Mouse (Mus musculus) naive thymus-derived CD4-positive, alpha-beta T cell, adult 5 months (primary cell): ENCODE measurements around the gene Kpna7. TPM values are rescaled to one million over a fixed set of nuclear protein-coding genes. Genes with fewer than 3 reads are reported as not detected.

Experiments used
- polyA plus RNA-seq: library from polyadenylated mRNA; unstranded; fragments of 100-300 nt; shearing (Covaris generic); gene quantifications from one replicate; pipeline ENCODE4 v1.2.1, GENCODE M21; 2017

Gene Kpna7
- polyA plus RNA-seq, result 0.53 TPM

DNA sequence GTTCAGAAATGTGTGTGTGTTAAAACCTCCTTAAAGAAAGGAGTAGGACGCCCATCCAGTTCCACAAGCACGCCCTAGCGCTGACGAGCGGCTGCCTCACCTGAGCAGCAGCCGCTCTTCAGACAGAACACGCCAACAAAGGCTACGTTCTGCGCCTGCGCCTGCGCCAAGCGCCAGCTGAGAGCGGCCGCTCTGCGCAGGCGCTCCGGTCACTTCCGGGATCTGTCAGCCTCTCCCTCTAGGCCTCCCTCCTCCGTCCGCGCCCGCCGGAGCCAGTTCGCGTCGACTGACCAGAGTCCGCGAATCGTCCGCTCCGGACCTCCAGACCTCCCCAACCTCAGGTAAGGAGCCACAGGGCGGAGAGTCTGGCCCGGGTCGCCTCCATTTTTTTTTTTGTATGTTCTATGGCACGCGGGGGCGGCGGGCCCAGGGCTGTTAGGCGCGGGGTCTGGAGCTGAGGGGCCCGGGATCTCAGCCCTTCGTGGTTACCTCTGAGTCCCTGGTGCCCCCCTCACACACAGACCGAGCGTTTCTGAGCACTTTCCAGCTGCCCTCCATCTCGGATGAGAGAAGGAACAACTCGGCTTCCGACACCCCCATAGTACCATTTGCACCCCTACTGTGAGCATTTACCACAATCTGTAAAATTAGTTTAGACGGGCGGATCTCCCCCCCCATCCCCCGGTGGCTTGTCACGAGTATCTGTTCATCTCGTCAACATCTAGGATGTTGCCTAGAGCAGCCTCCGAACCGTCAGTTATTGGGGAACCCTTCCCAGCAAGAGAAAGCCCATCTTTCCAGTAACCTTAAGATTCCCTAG is at the start of gene Kpna7, which contains the start of gene Arpc1a:
TSS of gene Kpna7 (minus strand) at position 399 of the 820 bp plus-strand sequence.
TSS of gene Arpc1a (plus strand) at position 199 of the 820 bp plus-strand sequence.

DNA sequence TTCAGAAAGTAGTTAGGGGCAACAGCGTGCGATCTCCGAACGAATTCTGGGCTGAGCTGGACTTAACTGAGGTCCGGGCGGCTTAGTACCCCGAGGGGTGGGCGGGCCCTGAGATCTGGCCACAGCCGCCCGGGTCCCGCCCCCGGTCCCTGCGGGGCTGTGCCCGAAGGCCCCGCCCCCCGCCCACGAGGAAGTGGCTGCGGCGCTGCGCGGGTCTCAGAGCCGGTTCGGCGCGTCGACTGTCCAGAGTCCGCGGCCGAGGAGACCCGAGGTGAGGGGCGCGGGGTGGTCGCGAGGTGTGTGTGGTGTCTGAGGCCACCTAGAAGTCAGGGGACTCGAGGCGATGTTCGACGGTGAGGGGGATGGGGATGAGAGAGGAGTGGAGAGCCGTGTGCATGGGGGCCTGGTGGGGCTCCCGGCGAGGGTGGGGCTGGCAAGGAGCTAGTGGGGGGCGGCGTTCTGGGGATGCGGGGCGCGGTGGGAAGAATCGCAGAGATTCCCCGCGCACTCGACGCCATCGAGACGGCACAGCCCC is 30.3 kb upstream of the Kpna7 start, which contains the start of gene Arpc1b:
TSS of gene Arpc1b (plus strand) at position 145 of the 535 bp plus-strand sequence.

DNA sequence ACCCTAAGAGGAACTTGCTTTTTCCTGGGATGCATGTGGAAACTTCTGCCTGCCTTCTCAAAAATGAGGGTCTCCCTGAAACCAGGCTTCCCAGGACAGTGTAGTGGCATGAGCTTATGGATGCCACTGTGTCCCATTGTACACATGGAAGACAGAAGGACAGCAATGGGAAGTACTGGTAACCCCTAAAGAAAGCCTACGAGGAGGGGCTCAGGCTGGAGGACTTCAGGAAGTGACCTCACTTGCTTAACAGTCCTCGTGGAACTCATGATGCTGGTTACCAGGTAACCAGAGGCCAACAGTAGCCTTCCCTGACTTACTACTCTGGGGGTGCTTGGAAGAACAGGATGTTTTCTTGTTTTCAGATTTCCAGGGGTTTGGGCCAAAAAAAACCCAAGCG is 41.1 kb downstream of the Kpna7 start, which contains the start of gene 1700018F24Rik:
TSS of gene 1700018F24Rik (plus strand) at position 301 of the 400 bp plus-strand sequence.

DNA sequence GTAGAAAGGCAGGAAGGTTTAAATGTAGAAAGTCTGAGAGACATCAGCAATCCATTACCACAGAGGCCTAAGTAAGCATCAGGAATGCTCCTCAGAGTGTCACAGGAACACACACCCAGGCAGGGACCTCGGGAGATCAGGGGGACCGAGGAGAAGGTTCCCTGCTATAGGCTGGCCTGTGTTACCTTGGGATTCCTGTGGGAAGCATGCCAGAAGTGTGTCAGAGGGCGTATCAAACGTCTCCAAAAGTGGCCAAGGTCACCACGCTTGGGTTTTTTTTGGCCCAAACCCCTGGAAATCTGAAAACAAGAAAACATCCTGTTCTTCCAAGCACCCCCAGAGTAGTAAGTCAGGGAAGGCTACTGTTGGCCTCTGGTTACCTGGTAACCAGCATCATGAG is 51.4 kb downstream of the Kpna7 start, which contains the start of gene Gm4871:
TSS of gene Gm4871 (minus strand) at position 364 of the 400 bp plus-strand sequence.

DNA sequence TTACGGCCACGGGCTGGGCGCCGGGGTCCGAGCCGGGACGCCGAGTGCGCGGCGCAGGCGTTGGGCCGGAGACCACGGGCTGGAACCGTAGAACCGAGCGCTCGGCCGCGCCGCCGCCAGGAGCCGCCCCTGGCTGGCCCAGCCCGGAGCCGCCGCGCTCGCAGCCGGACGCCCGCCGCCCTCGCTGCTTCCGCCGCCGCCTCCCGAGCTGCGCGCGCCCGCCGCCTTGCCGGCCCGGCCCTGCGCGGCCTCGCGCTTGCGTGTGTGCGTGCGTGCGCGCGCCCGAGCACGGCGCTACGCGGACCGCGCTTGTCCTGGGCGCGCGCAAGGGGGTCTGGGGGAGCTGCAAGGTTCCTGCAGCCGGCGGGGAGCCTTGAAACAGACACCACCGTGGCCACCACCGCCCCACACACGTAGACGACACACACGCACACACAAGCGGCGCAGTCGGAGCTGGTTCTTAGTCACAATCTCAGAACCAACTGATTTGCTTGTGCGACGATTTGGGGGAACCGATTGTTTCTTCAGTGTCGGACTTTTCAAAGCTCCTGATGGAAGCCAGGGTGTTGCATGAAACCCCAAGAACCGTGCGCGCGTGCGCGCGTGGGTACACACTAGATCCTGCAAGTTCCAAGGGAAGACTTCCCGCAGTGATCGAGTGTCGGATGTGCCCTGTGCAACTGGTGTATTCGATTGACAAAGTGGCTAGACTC is 118.0 kb downstream of the Kpna7 start, which contains the start of gene Smurf1:
TSS of gene Smurf1 (minus strand) at position 209 of the 713 bp plus-strand sequence.

Other genes starting within 250 kb of the Kpna7 start
- 76.6 TPM for gene Smurf1, start 118.2 kb downstream of the Kpna7 start, polyA plus RNA-seq
- not detected for gene Gm4871, start 51.3 kb downstream of the Kpna7 start, polyA plus RNA-seq
- gene 1700018F24Rik, start 41.0 kb downstream of the Kpna7 start, polyA plus RNA-seq, result not detected
- gene Arpc1a, start 200 bp downstream of the Kpna7 start, polyA plus RNA-seq, result 75.5 TPM
- gene Arpc1b, start 30.2 kb upstream of the Kpna7 start, polyA plus RNA-seq, result 1,001 TPM
- gene Pdap1, start 56.2 kb upstream of the Kpna7 start, polyA plus RNA-seq, result 42.4 TPM
- gene Bud31, start 56.3 kb upstream of the Kpna7 start, polyA plus RNA-seq, result 251 TPM
- 19.8 TPM for gene Ptcd1, start 83.1 kb upstream of the Kpna7 start, polyA plus RNA-seq
- 42.5 TPM for gene Cpsf4, start 83.2 kb upstream of the Kpna7 start, polyA plus RNA-seq
- gene Atp5j2, start 108.0 kb upstream of the Kpna7 start, polyA plus RNA-seq, result 223 TPM
- 77.2 TPM for gene Zkscan14, start 117.8 kb upstream of the Kpna7 start, polyA plus RNA-seq
- gene Zkscan5, start 120.5 kb upstream of the Kpna7 start, polyA plus RNA-seq, result 4.8 TPM
- 75.0 TPM for gene Zfp655, start 147.7 kb upstream of the Kpna7 start, polyA plus RNA-seq
- gene Zscan25, start 196.5 kb upstream of the Kpna7 start, polyA plus RNA-seq, result 2.0 TPM